Mouse (Mus musculus) hindlimb bud, embryonic 11.5 days (tissue): Measurements from ENCODE around the gene Mapkap1.
A peak's percentile ranks its signal among the peaks of the same experiment; 100 is the strongest.

Experiments
- DNase-seq: peaks from one replicate; pipeline ENCODE4 v3.0.0-alpha.2; 2012; ENCODE audit warnings: low read depth, low spot score; ENCODE audit errors: extremely low spot score

The Mapkap1 gene

DNA sequence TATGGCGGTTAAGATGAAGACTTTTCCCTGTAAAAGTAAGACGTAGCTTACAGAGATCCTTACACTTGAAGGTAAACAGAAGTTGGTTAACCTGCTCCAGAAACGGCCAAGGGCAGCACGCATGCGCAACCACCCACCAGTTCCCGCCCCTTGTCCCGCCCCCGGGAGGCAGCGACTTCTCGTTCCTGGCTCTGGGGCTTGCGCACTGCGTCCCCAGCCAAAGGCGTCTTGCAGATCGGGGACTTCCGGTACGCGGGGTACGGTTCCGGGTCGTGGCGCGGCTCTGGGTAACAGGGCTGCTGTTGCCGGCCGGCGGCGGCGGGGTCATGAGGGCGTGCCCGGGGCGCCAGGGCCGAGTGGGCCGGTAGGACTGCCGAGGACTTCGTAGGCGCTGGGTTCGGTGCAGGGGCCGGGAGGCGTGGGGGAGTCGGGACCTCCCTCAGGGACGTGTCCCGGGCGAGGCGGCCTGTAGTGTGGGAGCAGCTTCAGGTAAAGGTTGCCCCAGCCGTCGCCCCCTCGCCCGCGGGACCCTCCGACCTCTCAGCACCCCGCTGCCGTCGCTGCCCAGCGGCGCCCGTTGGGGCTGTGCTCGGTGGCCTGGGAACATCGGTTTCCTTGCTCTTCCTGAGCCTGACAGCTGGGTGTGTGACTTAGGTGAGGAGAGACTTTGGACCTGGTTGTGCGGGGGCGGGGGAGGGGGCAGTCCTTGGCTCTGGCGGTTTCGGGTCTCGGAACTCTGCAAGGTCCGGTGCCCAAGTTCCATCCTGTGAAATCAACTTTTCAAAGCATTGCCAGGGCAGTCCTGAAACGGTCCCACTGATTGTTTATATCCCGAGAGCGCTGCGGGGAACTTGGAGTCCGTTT lies at the start of gene Mapkap1:
Gene Mapkap1 (plus strand): TSS at position 171 of the 864 bp plus-strand sequence.
- peak; percentile 74 for DNase-seq

DNA sequence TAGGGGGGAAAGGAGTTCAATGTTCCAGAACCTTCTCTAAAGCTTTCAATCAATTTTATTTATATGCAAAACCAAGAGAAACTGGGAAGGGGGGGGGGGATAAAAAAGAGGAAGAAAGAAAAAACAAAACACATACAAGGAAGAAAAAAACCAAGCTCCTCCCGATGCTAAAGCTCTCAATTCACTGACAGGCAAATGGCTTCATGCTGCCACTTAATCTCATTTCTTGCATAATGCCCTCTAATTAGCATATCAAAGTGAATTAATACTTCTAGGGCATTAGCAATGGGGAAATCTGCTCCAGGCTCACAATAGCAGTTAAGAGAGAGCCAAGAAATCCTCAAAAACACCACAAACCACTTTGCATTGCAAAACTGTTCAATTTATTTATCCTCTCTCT lies 42.9 kb upstream of the Mapkap1 start:
- no peak for DNase-seq

DNA sequence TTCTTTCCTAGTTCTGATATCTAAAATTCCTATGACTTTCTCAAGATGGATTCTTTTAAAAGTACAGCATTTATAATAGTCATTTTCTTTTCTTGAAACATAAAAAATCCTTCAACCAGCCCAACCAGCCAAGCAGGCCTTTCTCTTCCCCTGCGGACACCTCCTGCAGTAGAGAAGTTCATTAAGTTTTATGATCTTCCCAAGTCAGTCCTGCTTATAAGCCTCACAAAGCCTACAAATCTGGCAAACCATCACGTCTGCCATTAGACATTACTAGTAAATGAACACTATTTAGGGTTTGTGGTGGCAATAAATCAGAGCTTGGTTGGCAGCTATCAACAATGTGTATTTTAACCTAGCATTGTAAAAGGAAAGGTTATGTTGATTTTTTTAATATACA lies 39.5 kb upstream of the Mapkap1 start:
- no peak for DNase-seq

DNA sequence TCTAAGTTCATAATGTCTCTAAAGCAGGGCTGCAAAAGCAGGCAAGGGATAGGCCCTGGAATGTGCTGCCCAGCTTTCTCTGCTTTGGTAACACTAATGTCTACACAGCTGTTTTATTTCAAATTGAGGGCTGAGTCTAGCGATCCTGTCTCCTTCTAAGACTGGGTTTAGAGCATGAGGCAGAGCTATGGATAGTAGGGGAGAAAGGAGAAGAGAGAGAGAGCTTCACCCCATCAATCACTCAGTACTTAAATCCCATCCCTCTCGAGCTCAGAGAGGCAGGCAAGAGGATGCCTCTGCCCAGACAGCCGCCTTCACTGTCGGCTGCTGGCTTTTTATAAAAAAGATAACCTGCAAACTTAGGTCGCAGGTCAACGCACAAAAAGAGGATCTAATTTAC lies 38.2 kb upstream of the Mapkap1 start:
- DNase-seq, result no peak

DNA sequence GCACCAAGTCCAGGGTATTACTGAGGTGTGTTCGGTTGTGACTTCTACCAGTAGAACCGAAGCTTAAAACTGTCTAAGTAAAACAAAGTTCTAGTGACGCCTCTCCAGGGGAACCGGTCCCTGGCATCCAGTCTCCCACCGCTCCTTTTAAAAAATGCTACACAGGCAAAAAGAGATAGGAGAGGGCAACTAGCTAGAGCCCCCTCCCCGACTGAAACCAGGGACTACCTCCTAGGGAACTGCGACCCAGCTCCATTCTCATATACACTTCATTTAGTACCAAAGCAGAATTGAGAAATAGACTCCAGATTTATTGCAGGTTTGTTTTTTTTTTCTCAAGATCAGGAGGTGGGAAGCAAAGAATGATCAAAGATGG lies 36.2 kb upstream of the Mapkap1 start:
- no peak for DNase-seq

DNA sequence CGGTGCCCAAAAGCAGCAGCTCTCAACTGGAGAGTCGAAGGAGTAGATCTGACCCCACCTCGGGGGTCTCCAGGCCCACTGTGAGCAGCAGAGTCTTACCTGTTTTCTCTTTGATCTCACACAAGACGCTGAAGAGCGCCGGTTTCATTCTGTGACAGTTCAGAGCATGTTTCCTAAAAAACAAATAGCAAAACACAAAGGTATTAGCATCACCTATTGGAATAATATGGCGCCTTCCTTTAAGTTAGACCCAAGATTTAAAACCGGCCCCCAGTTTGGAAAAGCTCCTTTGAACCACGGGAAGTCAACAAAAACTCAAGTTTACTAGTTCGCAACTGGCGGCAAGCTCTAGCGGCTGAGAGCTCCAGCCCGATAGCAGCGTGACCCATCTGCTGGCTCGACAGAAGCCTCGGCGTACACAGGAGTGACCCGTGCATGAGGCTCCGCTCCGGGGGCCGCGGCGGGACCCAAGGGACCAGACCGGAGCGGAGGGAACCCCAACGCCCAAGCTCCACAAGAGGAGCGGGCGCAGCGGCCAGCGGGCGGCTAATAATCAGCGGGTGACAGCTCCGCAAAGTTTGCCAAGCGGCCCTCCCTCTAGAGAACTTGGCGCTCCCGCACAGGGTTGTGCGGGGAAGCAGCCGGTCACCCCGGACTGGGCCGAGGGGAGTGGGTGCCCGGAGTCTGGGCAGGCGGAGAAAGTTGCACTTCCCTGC lies 35.7 kb upstream of the Mapkap1 start:
- DNase-seq, result no peak

DNA sequence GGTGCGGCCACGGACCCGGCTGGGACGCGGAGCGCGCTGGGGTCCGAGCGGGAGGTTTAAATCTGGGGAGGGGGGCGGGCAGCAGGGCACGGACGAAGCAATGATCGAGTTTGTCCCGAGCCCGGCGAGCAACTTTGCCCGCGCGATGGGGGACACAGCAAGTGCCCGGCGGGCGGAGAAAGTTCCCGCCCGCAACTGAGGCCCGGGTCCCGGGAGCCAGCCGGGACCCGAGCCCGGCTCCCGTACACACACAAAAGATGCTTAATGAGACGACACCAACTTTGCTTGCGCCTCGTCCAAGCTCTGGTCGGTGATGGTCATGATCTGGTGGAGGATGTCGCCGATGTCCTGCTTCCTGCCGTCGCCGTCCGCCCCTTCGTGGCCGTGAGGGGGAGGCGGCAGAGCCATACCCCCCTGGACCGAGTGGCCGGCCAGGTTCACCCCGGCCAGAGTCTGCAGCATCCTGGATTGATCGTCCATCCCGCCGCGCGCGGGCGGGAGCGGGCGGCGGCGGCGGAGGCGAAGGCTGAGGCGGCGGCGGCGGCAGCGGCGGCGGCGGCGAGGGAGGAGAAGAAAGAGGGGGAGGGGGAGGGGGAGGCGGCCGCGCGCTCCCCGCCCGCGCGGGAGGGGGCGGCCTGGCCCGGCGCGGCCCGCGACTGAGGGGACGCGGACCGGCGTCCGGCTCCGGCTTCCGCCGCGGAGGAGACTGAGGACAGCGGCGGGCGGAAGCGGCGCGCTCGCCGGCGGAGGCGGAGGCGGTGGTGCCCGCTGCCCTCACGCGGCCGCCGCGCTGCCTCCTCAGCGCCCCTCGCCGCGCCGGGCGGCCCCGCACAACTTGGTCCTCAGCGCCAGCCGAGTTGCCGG lies 34.9 kb upstream of the Mapkap1 start:
- DNase-seq, result no peak

DNA sequence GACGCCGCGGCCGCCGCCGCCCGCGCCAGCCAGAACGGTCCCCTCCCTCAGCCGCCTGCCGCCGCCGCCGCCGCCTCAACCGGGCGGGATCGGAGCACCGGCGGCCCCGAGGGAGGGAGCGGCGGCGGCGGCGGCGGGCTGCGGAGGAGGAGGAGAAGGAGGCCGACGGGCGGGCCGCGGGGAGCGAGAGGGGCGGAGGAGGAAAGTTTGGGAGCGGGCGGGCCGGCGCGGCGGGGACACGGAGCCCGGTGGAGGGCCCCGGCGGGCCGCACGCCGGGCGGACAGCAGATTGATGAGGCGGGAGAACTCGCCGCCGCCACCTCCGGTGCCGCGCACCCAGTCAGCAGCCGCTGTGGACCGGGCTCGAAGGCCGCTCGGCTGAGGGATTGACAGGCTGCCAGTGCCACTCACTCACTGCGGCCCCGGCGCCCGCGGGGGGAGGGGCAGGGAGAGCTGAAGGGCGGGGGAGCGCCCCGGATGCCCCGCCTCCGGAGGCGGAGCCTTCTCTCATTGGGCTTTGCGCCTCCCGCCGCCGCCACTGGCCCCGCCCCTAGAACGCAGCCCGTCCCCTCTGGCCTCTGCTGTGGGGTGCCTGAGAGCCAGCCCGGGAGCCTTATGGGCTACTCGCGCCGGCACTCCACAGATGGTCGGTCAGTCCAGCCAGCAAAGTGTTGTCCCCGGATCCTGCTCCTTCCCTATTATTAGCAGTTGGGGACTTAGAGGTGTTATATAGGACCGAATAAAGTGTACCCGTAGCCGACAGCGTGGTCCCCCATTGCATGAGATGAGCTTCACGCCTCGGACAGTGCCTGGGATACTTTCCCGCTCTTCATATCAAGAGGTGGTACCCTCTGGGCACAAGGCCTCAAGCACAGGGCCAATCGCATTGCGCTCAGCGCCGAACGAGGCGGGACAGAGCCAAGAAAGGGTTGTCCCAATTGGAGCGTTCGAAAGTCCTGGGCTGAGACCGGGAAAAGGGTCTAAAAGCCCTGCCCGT lies 34.0 kb upstream of the Mapkap1 start, which contains the start of gene Pbx3:
Gene Pbx3 (minus strand): TSS at position 838 of the 997 bp plus-strand sequence.
- peak; percentile 92 for DNase-seq

DNA sequence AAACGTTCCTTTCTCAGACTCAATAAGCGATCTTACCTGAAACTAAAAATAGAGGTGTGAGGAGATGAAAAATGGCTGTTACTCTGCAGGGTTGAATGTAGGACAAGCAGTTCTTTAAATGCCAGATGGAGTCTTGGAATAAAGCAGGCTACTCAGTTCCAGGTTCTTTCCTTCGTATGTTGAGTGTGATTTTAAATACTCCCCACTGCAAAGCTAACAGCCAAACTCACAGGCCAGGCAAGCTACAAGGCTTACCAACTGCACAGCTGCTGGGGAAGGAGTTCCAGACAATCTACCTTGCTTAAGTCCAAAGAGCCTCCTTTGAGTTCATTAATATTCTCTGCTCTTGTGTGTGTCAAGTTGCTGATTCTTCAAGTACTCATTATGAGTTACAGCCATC lies 32.7 kb upstream of the Mapkap1 start:
- no peak for DNase-seq

DNA sequence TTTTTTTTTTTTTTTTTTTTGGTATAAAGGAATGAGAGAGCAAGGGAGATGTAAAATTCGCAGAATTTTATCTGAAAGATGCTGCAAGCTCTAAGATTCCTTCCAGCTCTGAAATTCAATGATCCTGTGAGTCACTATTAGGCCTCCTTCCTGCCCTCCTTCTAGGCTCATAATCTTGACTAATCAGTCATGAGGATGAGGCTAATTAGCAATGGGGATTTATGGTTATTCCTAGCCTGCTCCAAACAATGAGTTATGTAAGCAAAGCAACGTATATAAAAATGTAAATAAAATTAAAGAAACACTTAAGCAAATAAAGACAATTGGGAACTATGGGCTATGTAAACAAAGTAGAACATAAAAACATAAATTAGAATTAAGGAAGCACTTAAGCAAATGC lies 32.2 kb upstream of the Mapkap1 start:
- DNase-seq, result no peak

DNA sequence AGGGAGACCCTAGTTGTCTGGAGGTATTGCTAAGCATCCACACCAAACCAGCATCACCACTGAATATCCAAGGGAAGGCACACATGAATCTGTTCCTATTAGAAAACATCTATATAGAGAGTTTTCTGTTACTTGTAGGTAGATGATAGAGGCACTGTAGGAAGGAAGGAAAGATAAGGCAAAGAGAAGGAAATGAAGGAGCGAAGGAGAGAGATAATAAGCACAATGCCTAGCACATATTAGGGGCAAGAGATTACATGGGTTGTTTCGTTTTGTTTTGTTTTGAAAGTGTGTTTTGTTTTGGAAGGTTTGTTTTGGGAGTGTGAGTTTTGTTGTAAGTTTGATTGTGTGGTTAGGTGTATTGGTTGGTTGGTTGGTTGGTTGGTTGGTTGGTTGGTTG lies 27.6 kb upstream of the Mapkap1 start:
- DNase-seq, result no peak

DNA sequence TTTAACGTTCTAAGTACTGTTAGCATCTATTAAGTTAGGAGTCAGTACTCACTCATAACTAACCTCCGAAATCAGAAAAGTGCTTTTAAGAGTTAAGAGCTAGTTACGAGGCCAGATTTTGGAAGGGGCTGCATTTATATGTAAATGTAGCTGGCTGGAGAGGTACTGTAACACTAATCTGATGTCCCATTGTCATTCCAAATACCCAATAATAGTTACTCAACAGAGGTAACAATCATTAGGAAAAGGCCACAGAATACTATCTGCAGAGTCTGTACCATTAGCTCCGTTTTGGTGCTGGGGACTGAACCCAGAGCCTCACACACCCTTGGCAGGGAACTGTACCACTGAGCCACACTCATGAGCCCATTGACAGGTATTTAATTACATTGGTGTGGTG lies 7.0 kb upstream of the Mapkap1 start:
- no peak for DNase-seq

DNA sequence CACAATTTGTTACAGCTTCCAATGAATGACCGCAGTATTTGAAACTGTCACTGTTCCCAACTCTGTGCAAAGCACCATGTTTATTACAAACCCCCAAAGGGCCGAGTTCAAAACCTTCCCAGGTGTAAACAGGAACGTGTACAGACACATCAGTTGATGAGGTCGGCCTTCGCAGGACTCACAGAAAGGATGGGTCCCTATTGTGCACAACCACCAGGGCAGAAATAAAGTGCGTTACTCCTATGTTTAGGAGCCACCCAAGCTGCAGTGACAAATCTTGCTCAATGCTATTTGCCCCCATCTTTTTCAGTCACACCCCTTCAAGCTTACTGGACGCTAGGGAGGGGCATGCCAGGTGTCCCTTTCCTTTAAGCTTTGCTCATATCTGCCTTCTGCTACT lies 1.0 kb downstream of the Mapkap1 start:
- no peak for DNase-seq

DNA sequence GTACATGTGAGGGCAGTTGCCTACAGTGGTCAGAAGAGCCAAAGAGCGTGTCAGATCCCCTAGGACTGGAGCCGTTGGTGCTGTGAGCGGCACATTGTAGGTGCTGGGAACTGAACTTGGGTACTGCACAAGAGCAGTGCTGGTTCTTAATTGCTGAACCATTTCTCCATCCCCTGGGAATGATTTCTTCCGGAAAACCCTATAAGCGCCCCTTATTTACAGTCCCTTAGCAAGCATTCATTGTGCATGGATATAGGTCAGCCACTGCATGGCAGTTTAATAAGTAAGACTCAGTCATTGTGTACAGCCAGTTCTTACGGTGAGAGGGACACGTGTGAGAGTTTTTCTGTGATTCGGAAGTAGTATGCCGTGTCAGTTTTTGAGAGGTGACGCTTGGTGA lies 1.8 kb downstream of the Mapkap1 start:
- DNase-seq, result no peak

DNA sequence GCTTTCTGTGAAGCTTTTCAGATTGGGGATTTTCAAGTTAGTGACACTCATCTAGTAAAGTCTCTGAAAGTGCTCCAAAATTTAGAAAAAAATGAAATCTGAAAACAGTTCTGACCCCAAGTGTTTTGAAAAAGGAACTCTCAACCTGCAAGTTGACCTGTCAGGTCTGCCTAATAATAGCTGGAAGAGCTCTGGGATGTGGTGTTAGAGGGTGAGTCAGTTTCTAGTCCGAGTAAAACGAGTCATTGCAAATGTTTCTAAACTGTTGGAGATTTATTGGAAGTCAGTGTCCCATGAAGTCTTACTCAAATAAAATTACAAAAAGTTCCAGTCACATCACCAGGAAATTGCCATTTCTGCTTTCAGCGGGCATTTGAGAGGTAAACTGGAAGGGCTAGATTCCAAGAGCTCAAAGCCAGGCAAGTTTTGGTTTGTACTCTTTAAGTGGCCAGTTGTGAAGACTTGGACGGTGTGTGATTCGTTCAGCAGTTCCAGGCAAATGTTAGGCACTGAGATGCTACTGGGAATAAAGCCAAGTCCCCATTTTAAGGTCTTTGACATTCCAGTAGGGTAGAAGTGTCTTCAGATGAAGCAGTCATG lies 3.3 kb downstream of the Mapkap1 start:
- DNase-seq, result no peak

DNA sequence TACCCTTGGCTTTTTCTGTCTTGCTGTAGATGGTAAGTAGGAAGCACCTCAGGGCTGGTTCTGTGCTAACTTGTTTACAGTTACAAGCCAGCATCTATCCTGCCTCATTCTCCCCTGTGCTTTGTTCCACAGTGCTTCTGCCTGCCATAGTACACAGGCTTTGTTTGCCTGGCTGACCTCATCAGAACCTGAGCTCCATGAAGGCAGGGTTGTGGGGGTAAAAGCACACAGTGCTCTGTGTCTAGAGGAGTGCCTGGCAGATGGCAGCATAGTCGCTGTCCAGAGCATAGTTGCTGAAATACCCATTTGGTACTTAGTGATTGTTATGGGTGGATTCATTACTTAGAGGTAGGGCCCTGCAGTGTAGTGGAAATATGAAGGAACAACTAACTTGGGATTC lies 13.7 kb downstream of the Mapkap1 start:
- no peak for DNase-seq

DNA sequence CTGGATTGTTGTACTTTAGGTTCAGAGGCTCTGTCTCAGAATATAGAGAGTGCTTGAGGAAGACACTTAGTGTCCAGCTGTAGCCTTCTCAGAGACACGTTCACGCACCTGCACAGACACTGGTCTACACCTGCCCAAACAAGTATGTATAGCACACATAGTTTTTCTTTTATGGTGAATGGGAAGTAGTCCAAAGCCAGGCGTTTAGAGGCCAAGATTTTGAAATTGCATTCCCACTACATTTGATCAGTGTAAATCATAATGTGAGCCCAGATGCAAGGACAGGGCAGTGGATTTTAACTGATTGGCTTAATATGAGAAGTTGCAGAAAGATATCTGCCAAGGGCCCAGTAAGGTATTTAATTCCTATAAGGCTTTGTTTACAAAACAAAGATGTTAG lies 17.6 kb downstream of the Mapkap1 start:
- DNase-seq, result no peak

DNA sequence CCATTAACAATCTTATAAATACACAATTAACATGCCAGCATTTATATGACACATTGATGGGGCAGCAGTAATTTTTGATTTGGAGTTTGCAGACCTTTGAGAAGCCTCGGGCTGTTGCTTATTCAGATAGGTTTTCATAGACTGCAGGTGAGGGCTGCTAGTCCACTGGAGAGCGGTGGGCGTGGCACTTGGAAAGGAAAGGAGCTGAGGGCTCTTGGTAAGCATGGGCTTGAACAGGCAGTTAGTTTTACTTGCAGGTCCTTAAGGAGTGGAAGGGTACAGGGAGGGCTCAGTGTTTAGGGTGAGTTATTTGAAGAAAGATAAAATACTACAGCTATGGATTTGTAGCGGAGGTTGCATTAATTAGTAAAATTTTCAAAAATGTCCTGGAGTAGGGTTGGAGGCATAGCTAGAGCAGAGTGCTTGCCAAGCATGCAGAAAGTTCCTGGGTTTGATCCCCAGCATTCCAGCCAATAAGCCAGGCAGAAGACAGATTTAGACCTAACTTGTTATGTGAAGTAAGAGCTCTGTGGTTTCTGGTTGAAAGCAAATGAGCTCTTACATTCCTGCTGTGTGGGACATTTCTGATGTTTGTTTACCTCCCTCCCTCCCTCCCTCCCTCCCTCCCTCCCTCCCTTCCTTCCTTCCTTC lies 19.1 kb downstream of the Mapkap1 start:
- DNase-seq, result no peak

DNA sequence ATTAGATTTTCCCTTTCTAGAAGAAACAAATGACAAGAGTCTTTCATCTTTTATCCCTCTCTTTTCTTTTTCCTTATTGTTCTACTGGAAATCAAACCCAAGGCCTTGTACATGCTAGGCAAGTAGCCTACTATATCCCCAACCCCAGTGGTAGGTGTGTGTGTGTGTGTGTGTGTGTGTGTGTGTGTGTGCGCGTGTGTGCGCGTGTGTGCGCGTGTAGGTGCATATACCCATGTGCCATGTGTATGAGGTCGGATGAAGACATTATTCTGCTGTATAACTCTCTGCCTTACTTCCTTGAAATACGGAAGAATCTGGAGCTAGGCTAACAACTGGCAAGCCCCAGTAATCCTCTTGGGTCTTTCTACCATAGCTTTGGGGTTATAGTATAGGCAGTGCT lies 24.1 kb downstream of the Mapkap1 start:
- DNase-seq, result no peak
